Mouse (Mus musculus): ENCODE measurements at regions not wholly inside any gene's neighbourhood (a gene's known extent, or its start where the extent isn't known, plus 50 kb on each side); places are given as distances from the start of the nearest gene placed in this dataset.

- H3K27ac ChIP-seq (ENCODE audit: poor library complexity, severe bottlenecking), result no peak overlapping the region
- H3K36me3 ChIP-seq, result no peaks in the 10 kb centered on the region
- 0 out of 2 replicates have a peak, but pooled peaks cover 2% of the 10 kb centered on the region for H3K4me1 ChIP-seq (replicated peaks)
- H3K4me3 ChIP-seq, result no peak overlapping the region
- WGBS, result 47% methylated on average over 7 of the region's 7 CpGs
- no peaks in the 10 kb centered on the region for H3K9me3 ChIP-seq (replicated peaks)
- ATAC-seq (ENCODE audit: insufficient number of reproducible peaks, low FRiP score), result no peak
- H3K9ac ChIP-seq, result no peak overlapping the region
- H3K27me3 ChIP-seq (replicated peaks), result no peaks in the 10 kb centered on the region
- no peak overlapping the region for H3K4me2 ChIP-seq
These were observed 248.0 kb upstream of the Usp25 start for GRCm38 (mm10) chr16:76765536-76765935.

DNA sequence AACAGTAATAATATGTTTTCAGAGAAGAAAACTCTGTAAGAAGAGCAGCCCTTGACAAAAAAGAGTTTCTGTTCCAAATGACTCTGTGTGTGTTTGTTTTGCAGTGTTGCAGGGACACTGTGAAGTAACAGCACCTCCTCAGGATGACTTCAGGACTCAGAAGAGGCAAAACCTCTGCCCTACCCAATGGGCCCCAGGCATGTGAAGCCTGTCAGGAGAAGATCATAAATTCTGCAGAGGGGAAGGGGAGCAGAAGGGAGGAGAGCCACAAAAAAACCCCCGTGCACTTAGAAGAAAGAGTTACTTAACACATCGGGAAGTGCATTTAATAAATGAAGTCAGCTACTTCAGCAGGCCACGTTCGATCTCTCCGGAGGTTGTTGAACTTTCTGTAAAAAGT lies 248.5 kb upstream of the Usp25 start:
- no peaks in the 10 kb centered on the region for H3K36me3 ChIP-seq
- H3K9ac ChIP-seq, result no peak overlapping the region
- no peak for ATAC-seq (ENCODE audit: insufficient number of reproducible peaks, low FRiP score)
- WGBS, result 72% methylated on average over 5 of the region's 5 CpGs
- H3K4me1 ChIP-seq (replicated peaks), result 0 out of 2 replicates have a peak, but pooled peaks cover 2% of the 10 kb centered on the region
- H3K27ac ChIP-seq (ENCODE audit: poor library complexity, severe bottlenecking), result no peak overlapping the region
- H3K4me2 ChIP-seq, result no peak overlapping the region
- no peaks in the 10 kb centered on the region for H3K9me3 ChIP-seq (replicated peaks)
- H3K27me3 ChIP-seq (replicated peaks), result no peaks in the 10 kb centered on the region
- H3K4me3 ChIP-seq, result no peak overlapping the region

- H3K4me3 ChIP-seq, result no peak overlapping the region
- WGBS, result 31% methylated on average over 8 of the region's 8 CpGs
- H3K9me3 ChIP-seq (replicated peaks), result no peaks in the 10 kb centered on the region
- H3K4me1 ChIP-seq (replicated peaks), result 0 out of 2 replicates have a peak, but pooled peaks cover 2% of the 10 kb centered on the region
- H3K9ac ChIP-seq, result no peak overlapping the region
- H3K4me2 ChIP-seq, result no peak overlapping the region
- H3K36me3 ChIP-seq, result no peaks in the 10 kb centered on the region
- no peak for ATAC-seq (ENCODE audit: insufficient number of reproducible peaks, low FRiP score)
- H3K27ac ChIP-seq (ENCODE audit: poor library complexity, severe bottlenecking), result no peak overlapping the region
- H3K27me3 ChIP-seq (replicated peaks), result no peaks in the 10 kb centered on the region
These were observed 250.8 kb upstream of the Usp25 start for GRCm38 (mm10) chr16:76762619-76763283.

DNA sequence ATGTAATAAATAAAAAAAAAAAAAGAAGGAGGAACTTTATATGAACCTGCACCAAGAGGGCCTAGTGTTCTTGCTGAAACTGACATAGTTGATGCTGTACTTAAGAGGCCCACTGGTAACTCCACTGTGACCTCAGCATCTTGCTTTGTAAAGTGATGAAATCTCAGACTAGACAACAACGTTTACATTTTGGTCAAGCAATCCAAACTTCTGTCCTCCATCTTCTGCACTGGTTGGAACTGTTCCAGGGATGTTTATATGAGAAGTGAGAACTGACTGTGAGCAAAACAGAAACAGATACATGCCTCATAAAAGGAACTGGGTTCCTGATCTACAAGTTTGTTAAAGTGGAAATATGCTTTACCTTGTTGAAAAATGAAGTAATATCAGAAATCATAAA lies 251.7 kb upstream of the Usp25 start:
- Histone ChIP-seq H3K27ac (ENCODE audit: poor library complexity, severe bottlenecking) (no peak overlapping the region), H3K4me2 (no peak overlapping the region), H3K9ac (no peak overlapping the region), H3K4me1 (replicated peaks) (0 out of 2 replicates have a peak, but pooled peaks cover 2% of the 10 kb centered on the region), H3K9me3 (replicated peaks) (no peaks in the 10 kb centered on the region), H3K27me3 (replicated peaks) (no peaks in the 10 kb centered on the region), H3K36me3 (no peaks in the 10 kb centered on the region), H3K4me3 (no peak overlapping the region)
- 50% methylated on average over 1 of the region's 1 CpGs for WGBS
- no peak for ATAC-seq (ENCODE audit: insufficient number of reproducible peaks, low FRiP score)

DNA sequence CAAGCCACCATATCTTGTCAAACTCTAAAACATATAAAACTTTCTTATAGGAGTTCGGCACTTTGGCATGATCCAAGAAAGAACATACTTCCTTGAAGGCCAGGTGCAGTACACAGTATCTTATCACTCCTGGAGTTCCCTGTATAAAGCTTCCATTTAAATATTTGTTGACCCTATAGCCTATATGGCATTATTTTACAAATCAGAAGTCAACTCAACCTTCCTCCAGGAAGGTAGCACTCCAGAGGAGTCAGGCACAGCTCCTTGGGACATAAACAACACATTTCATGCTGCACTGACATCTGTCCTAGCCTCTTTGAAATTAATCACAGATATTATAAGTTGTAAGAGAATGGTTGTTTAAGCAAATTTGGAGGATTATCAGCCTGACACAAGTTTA lies 252.5 kb upstream of the Usp25 start:
- no peak overlapping the region for H3K4me2 ChIP-seq
- H3K27ac ChIP-seq (ENCODE audit: poor library complexity, severe bottlenecking), result no peak overlapping the region
- no peaks in the 10 kb centered on the region for H3K27me3 ChIP-seq (replicated peaks)
- H3K36me3 ChIP-seq, result no peaks in the 10 kb centered on the region
- no peaks in the 10 kb centered on the region for H3K9me3 ChIP-seq (replicated peaks)
- no peaks in the 10 kb centered on the region for H3K4me1 ChIP-seq (replicated peaks)
- no peak overlapping the region for H3K9ac ChIP-seq
- no peak for ATAC-seq (ENCODE audit: insufficient number of reproducible peaks, low FRiP score)
- 81% methylated on average over 1 of the region's 1 CpGs for WGBS
- H3K4me3 ChIP-seq, result no peak overlapping the region

DNA sequence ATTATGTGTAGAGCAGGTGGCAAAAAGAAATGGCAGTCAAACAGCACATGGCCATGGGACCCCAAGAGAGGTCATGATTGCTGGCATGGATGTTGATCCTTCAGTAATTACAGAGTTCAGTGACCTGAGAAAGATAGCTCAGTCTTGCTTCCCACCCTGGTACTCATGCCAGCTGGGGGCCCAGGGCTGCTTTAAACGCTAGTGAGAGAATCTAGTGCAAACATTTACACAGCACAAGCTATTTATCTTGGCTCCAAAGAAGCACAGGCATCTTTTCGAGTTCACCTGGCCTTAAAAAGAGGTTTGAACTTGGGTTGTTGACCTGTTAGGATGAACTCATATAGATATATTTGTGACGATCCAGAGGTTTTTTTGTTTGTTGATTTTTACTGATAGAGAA lies 258.6 kb upstream of the Usp25 start:
- H3K36me3 ChIP-seq, result no peaks in the 10 kb centered on the region
- no peak overlapping the region for H3K4me2 ChIP-seq
- no peak overlapping the region for H3K9ac ChIP-seq
- no peak overlapping the region for H3K27ac ChIP-seq (ENCODE audit: poor library complexity, severe bottlenecking)
- WGBS, result 54% methylated on average over 3 of the region's 3 CpGs
- H3K9me3 ChIP-seq (replicated peaks), result no peaks in the 10 kb centered on the region
- no peak for ATAC-seq (ENCODE audit: insufficient number of reproducible peaks, low FRiP score)
- no peaks in the 10 kb centered on the region for H3K4me1 ChIP-seq (replicated peaks)
- no peaks in the 10 kb centered on the region for H3K27me3 ChIP-seq (replicated peaks)
- H3K4me3 ChIP-seq, result no peak overlapping the region

GRCm38 (mm10) chr16:76746385-76746784 lies 267.1 kb upstream of the Usp25 start:
- Histone ChIP-seq H3K4me2 (no peak overlapping the region), H3K9ac (no peak overlapping the region), H3K9me3 (replicated peaks) (no peaks in the 10 kb centered on the region), H3K4me1 (replicated peaks) (no peaks in the 10 kb centered on the region), H3K27ac (ENCODE audit: poor library complexity, severe bottlenecking) (no peak overlapping the region), H3K27me3 (replicated peaks) (no peaks in the 10 kb centered on the region), H3K36me3 (no peaks in the 10 kb centered on the region), H3K4me3 (no peak overlapping the region)
- no peak for ATAC-seq (ENCODE audit: insufficient number of reproducible peaks, low FRiP score)
- 90% methylated on average over 3 of the region's 3 CpGs for WGBS

DNA sequence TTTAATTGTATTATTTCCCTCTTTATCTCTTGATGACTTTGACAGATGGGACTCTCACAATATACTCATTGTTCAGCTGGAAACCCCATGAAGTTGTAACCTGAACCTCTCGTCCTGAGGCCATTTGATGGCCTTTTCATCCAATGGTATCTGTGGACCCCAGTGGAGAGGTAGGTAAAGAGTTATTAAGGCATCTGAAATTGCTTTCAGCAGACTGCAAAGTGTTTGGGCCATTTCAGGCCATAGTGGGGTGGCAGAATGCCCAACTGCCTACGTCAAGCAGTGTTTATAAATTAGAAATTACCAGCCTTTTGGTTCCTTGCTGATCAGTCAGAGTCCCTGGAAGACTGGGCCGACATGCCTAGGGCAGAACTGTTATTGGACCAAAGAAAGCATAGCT lies 272.4 kb upstream of the Usp25 start:
- Histone ChIP-seq H3K4me3 (no peak overlapping the region), H3K36me3 (no peaks in the 10 kb centered on the region), H3K4me1 (replicated peaks) (0 out of 2 replicates have a peak, but pooled peaks cover 2% of the 10 kb centered on the region), H3K27ac (ENCODE audit: poor library complexity, severe bottlenecking) (no peak overlapping the region), H3K9me3 (replicated peaks) (no peaks in the 10 kb centered on the region), H3K9ac (no peak overlapping the region), H3K4me2 (no peak overlapping the region), H3K27me3 (replicated peaks) (no peaks in the 10 kb centered on the region)
- no peak for ATAC-seq (ENCODE audit: insufficient number of reproducible peaks, low FRiP score)
- WGBS, result 70% methylated on average over 3 of the region's 3 CpGs

DNA sequence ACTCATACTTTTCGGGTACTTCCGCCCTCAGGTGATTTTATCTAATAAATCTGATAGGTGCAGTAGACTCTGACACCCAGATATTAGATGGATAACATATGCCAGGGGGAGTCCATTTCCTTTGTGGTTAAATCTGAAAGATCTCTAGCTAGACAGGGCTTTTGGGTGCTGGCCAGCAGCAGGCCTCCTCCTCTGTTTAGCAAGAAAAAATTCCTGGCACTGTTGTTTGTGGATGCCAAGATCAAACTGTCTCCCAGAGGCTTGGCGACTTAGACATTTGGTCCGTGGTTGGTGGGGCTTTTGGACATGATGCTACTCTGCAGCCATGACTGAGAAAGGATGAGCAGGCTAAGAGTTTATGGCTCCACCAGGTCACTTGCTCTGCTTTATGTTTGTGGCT lies 287.5 kb upstream of the Usp25 start:
- no peak overlapping the region for H3K27ac ChIP-seq (ENCODE audit: poor library complexity, severe bottlenecking)
- no peaks in the 10 kb centered on the region for H3K27me3 ChIP-seq (replicated peaks)
- H3K4me3 ChIP-seq, result no peak overlapping the region
- H3K9me3 ChIP-seq (replicated peaks), result no peaks in the 10 kb centered on the region
- 80% methylated on average over 4 of the region's 4 CpGs for WGBS
- ATAC-seq (ENCODE audit: insufficient number of reproducible peaks, low FRiP score), result no peak
- no peaks in the 10 kb centered on the region for H3K4me1 ChIP-seq (replicated peaks)
- no peak overlapping the region for H3K4me2 ChIP-seq
- no peak overlapping the region for H3K9ac ChIP-seq
- H3K36me3 ChIP-seq, result no peaks in the 10 kb centered on the region

- H3K27me3 ChIP-seq (replicated peaks), result no peaks in the 10 kb centered on the region
- no peak overlapping the region for H3K9ac ChIP-seq
- H3K36me3 ChIP-seq, result no peaks in the 10 kb centered on the region
- no peak overlapping the region for H3K4me3 ChIP-seq
- 60% methylated on average over 8 of the region's 8 CpGs for WGBS
- no peaks in the 10 kb centered on the region for H3K4me1 ChIP-seq (replicated peaks)
- ATAC-seq (ENCODE audit: insufficient number of reproducible peaks, low FRiP score), result no peak
- no peak overlapping the region for H3K4me2 ChIP-seq
- H3K27ac ChIP-seq (ENCODE audit: poor library complexity, severe bottlenecking), result no peak overlapping the region
- no peaks in the 10 kb centered on the region for H3K9me3 ChIP-seq (replicated peaks)
These were observed 288.2 kb upstream of the Usp25 start for GRCm38 (mm10) chr16:76725271-76725670.

- WGBS, result 74% methylated on average over 1 of the region's 1 CpGs
- Histone ChIP-seq H3K4me3 (no peak overlapping the region), H3K4me1 (replicated peaks) (no peaks in the 10 kb centered on the region), H3K36me3 (no peaks in the 10 kb centered on the region), H3K4me2 (no peak overlapping the region), H3K9ac (no peak overlapping the region), H3K27me3 (replicated peaks) (no peaks in the 10 kb centered on the region), H3K9me3 (replicated peaks) (no peaks in the 10 kb centered on the region), H3K27ac (ENCODE audit: poor library complexity, severe bottlenecking) (no peak overlapping the region)
- ATAC-seq (ENCODE audit: insufficient number of reproducible peaks, low FRiP score), result no peak
These were observed 294.7 kb upstream of the Usp25 start for GRCm38 (mm10) chr16:76718809-76719208.

GRCm38 (mm10) chr16:76718147-76718546 lies 295.4 kb upstream of the Usp25 start:
- no peaks in the 10 kb centered on the region for H3K27me3 ChIP-seq (replicated peaks)
- no peaks in the 10 kb centered on the region for H3K4me1 ChIP-seq (replicated peaks)
- H3K4me3 ChIP-seq, result no peak overlapping the region
- 92% methylated on average over 1 of the region's 1 CpGs for WGBS
- H3K9me3 ChIP-seq (replicated peaks), result no peaks in the 10 kb centered on the region
- no peak for ATAC-seq (ENCODE audit: insufficient number of reproducible peaks, low FRiP score)
- no peak overlapping the region for H3K4me2 ChIP-seq
- no peaks in the 10 kb centered on the region for H3K36me3 ChIP-seq
- no peak overlapping the region for H3K27ac ChIP-seq (ENCODE audit: poor library complexity, severe bottlenecking)
- no peak overlapping the region for H3K9ac ChIP-seq
